Mouse (Mus musculus) urinary bladder, postnatal 14 days (tissue): ENCODE results near the gene Dazap1.
A peak's percentile ranks its signal among the peaks of the same experiment; 100 is the strongest.

ENCODE experiments used
- DNase-seq: peaks from one replicate; pipeline ENCODE4 v3.0.0; 2021; ENCODE audit warnings: low spot score

Dazap1 gene

GRCm38 (mm10) chr10:80250059-80250458, 11.2 kb upstream of the Dazap1 start:
- DNase-seq: no peak

GRCm38 (mm10) chr10:80250573-80250972, 10.7 kb upstream of the Dazap1 start:
- DNase-seq: no peak

- no peak for DNase-seq
These were observed 9.3 kb upstream of the Dazap1 start for GRCm38 (mm10) chr10:80252011-80252410.

- no peak for DNase-seq
These were observed 8.6 kb upstream of the Dazap1 start for GRCm38 (mm10) chr10:80252493-80253274.

GRCm38 (mm10) chr10:80253551-80253950, 7.7 kb upstream of the Dazap1 start:
- DNase-seq: no peak

GRCm38 (mm10) chr10:80254331-80255297, 6.7 kb upstream of the Dazap1 start:
- no peak for DNase-seq

- no peak for DNase-seq
These were observed 5.3 kb upstream of the Dazap1 start for GRCm38 (mm10) chr10:80255881-80256535.

- DNase-seq: no peak
These were observed 3.4 kb upstream of the Dazap1 start for GRCm38 (mm10) chr10:80257936-80258335.

GRCm38 (mm10) chr10:80258752-80259462, 2.4 kb upstream of the Dazap1 start:
- no peak for DNase-seq

- DNase-seq: no peak
These were observed 1.9 kb upstream of the Dazap1 start for GRCm38 (mm10) chr10:80259463-80259805.

- peak; percentile 51 for DNase-seq
These were observed 1.2 kb upstream of the Dazap1 start for GRCm38 (mm10) chr10:80259861-80260641.

- DNase-seq: peak; percentile 100
These were observed 291 bp downstream of the Dazap1 start for GRCm38 (mm10) chr10:80261585-80261968.

- DNase-seq: no peak
These were observed 883 bp downstream of the Dazap1 start for GRCm38 (mm10) chr10:80262169-80262568.

- no peak for DNase-seq
These were observed 1.6 kb downstream of the Dazap1 start for GRCm38 (mm10) chr10:80262776-80263365.

- peak; percentile 99 for DNase-seq
These were observed 3.3 kb downstream of the Dazap1 start for GRCm38 (mm10) chr10:80264341-80265148.

GRCm38 (mm10) chr10:80265149-80265486, 3.8 kb downstream of the Dazap1 start:
- no peak for DNase-seq

- no peak for DNase-seq
These were observed 8.8 kb downstream of the Dazap1 start for GRCm38 (mm10) chr10:80270099-80270498.

GRCm38 (mm10) chr10:80270734-80271181, 9.5 kb downstream of the Dazap1 start:
- no peak for DNase-seq

- DNase-seq: no peak
These were observed 10.0 kb downstream of the Dazap1 start for GRCm38 (mm10) chr10:80271186-80271843.
